Mouse (Mus musculus): Measurements from ENCODE around the gene a. TPM values are rescaled to one million over a fixed set of nuclear protein-coding genes. Genes with fewer than 3 reads are reported as not detected.

a gene
- total and polyA plus RNA-seq, 3 experiments = 7.8 to 23.8 (median 10.9) TPM

GRCm38 (mm10) chr2:154928298-154928697 lies 137.1 kb downstream of the a start:
- TF ChIP-seq MAFK (IDR thresholded peaks at IDR 0.05; ENCODE audit: insufficient replicate concordance, low read length) = no peak
- TF ChIP-seq EP300 (IDR thresholded peaks at IDR 0.05; ENCODE audit: low read length) = no peak
- no peak for TF ChIP-seq CHD1 (IDR thresholded peaks at IDR 0.05; ENCODE audit: low read depth, low read length)
- no peak for TF ChIP-seq USF2 (conservative IDR thresholded peaks at IDR 0.05; ENCODE audit: low read depth, low read length)
- no peak for TF ChIP-seq GABPA (IDR thresholded peaks at IDR 0.05; ENCODE audit: insufficient replicate concordance, low read depth, low read length)
- TF ChIP-seq KAT2A (IDR thresholded peaks at IDR 0.05; ENCODE audit: insufficient replicate concordance, low read length) = no peak
- TF ChIP-seq MYC (IDR thresholded peaks at IDR 0.05; ENCODE audit: low read depth, low read length) = no peak
- in situ Hi-C loops (cut with MboI; ENCODE audit: low pct_ligation_motif_present, low pct_unique_long_range_greater_than_20kb, low sequenced_read_pairs) = no loop called here
- DNase-seq (ENCODE audit: extremely low read depth) = no peak

GRCm38 (mm10) chr2:154933884-154934283 lies 142.7 kb downstream of the a start:
- Histone ChIP-seq H3K27ac (ENCODE audit: insufficient read depth, low read depth) (no peak overlapping the region), H3K79me2 (replicated peaks; ENCODE audit: control insufficient read depth, extremely low read depth, insufficient read depth, poor library complexity, severe bottlenecking) (no peaks in the 10 kb centered on the region), H3K27me3 (replicated peaks) (peaks cover 2% of the 10 kb centered on the region), H3K9ac (ENCODE audit: insufficient read depth, low read depth) (no peak overlapping the region), H3K9me3 (replicated peaks; ENCODE audit: low read length) (no peaks in the 10 kb centered on the region), H3K4me2 (ENCODE audit: insufficient read depth, low read depth, poor library complexity, severe bottlenecking) (no peak overlapping the region), H3K36me3 (replicated peaks in 1 of 2; ENCODE audit: control insufficient read depth in 1 of 2, insufficient read depth in 1 of 2, low read length in 1 of 2) (no peaks in the 10 kb centered on the region), H3K4me3 (replicated peaks in 1 of 3; ENCODE audit: low read depth in 2 of 3, low read length in 2 of 3, poor library complexity in 1 of 3) (no peak overlapping the region), H3K4me1 (ENCODE audit: control insufficient read depth in 1 of 2, insufficient read depth in 2 of 2) (peaks cover 16 to 22% of the 10 kb centered on the region in 2 experiments)
- DNase-seq (ENCODE audit: extremely low read depth) = no peak
- peak in 1 of 2 experiments; percentile 69; a peak in 2 of 4 replicates for TF ChIP-seq CTCF (conservative IDR thresholded peaks at IDR 0.05 in 1 of 2, IDR thresholded peaks at IDR 0.05 in 1 of 2; ENCODE audit: low read depth in 2 of 2, low read length in 2 of 2)
- peak; percentile 58 for TF ChIP-seq SMC3 (IDR thresholded peaks at IDR 0.05; ENCODE audit: low read depth, low read length)
- peak; percentile 11; the same call in 1 of the 2 replicates for TF ChIP-seq ZC3H11A (IDR thresholded peaks at IDR 0.05; ENCODE audit: low read depth, low read length)
- no peak for TF ChIP-seq ELF1 (IDR thresholded peaks at IDR 0.05; ENCODE audit: low read depth, low read length)
- no peak for TF ChIP-seq JUND (conservative IDR thresholded peaks at IDR 0.05; ENCODE audit: low read depth, low read length)
- peak; percentile 78 for TF ChIP-seq RAD21 (IDR thresholded peaks at IDR 0.05; ENCODE audit: low read depth, low read length)
- dilution Hi-C loops (cut with MboI; ENCODE audit: extremely low pct_ligation_motif_present, extremely low pct_unique_long_range_greater_than_20kb, low sequenced_read_pairs) (no loop called here), in situ Hi-C loops (cut with MboI; ENCODE audit: low pct_ligation_motif_present, low pct_unique_long_range_greater_than_20kb, low sequenced_read_pairs) (no loop called here)

More at GRCm38 (mm10) chr2:154928298-154928697, 137.1 kb downstream of the a start:
- H3K79me2 ChIP-seq (replicated peaks; ENCODE audit: control insufficient read depth, extremely low read depth, insufficient read depth, poor library complexity, severe bottlenecking) = no peaks in the 10 kb centered on the region
- no peak overlapping the region for H3K9ac ChIP-seq (ENCODE audit: insufficient read depth, low read depth)
- H3K27me3 ChIP-seq (replicated peaks) = peaks cover 2% of the 10 kb centered on the region
- H3K36me3 ChIP-seq (replicated peaks in 1 of 2; ENCODE audit: control insufficient read depth in 1 of 2, insufficient read depth in 1 of 2, low read length in 1 of 2) = no peaks in the 10 kb centered on the region
- no peak overlapping the region for H3K27ac ChIP-seq (ENCODE audit: insufficient read depth, low read depth)
- no peak overlapping the region for H3K4me2 ChIP-seq (ENCODE audit: insufficient read depth, low read depth, poor library complexity, severe bottlenecking)
- no peak overlapping the region for H3K4me3 ChIP-seq (replicated peaks in 1 of 3; ENCODE audit: low read depth in 2 of 3, low read length in 2 of 3, poor library complexity in 1 of 3)
- dilution Hi-C loops (cut with MboI; ENCODE audit: extremely low pct_ligation_motif_present, extremely low pct_unique_long_range_greater_than_20kb, low sequenced_read_pairs) = no loop called here
- peaks cover 0 to 2% of the 10 kb centered on the region in 2 experiments; a peak in 1 of 4 replicates for H3K4me1 ChIP-seq (ENCODE audit: control insufficient read depth in 1 of 2, insufficient read depth in 2 of 2)
- H3K9me3 ChIP-seq (replicated peaks; ENCODE audit: low read length) = no peaks in the 10 kb centered on the region

- no peak for DNase-seq (ENCODE audit: extremely low read depth)
- no peaks in the 10 kb centered on the region for H3K79me2 ChIP-seq (replicated peaks; ENCODE audit: control insufficient read depth, extremely low read depth, insufficient read depth, poor library complexity, severe bottlenecking)
- dilution Hi-C loops (cut with MboI; ENCODE audit: extremely low pct_ligation_motif_present, extremely low pct_unique_long_range_greater_than_20kb, low sequenced_read_pairs) = no loop called here
- no peaks in the 10 kb centered on the region for H3K9me3 ChIP-seq (replicated peaks; ENCODE audit: low read length)
- H3K4me3 ChIP-seq (replicated peaks in 1 of 3; ENCODE audit: low read depth in 2 of 3, low read length in 2 of 3, poor library complexity in 1 of 3) = no peak overlapping the region
- in situ Hi-C loops (cut with MboI; ENCODE audit: low pct_ligation_motif_present, low pct_unique_long_range_greater_than_20kb, low sequenced_read_pairs) = no loop called here
- H3K36me3 ChIP-seq (replicated peaks in 1 of 2; ENCODE audit: control insufficient read depth in 1 of 2, insufficient read depth in 1 of 2, low read length in 1 of 2) = no peaks in the 10 kb centered on the region
- H3K9ac ChIP-seq (ENCODE audit: insufficient read depth, low read depth) = no peak overlapping the region
- peaks cover 16 to 22% of the 10 kb centered on the region in 2 experiments for H3K4me1 ChIP-seq (ENCODE audit: control insufficient read depth in 1 of 2, insufficient read depth in 2 of 2)
- no peak overlapping the region for H3K4me2 ChIP-seq (ENCODE audit: insufficient read depth, low read depth, poor library complexity, severe bottlenecking)
- TF ChIP-seq USF2 (conservative IDR thresholded peaks at IDR 0.05; ENCODE audit: low read depth, low read length) (no peak), TCF12 (IDR thresholded peaks at IDR 0.05; ENCODE audit: low read depth, low read length) (no peak), E2F4 (IDR thresholded peaks at IDR 0.05; ENCODE audit: insufficient replicate concordance, low read depth, low read length) (no peak), IRF4 (IDR thresholded peaks at IDR 0.05; ENCODE audit: low read depth, low read length) (no peak), ZC3H11A (IDR thresholded peaks at IDR 0.05; ENCODE audit: low read depth, low read length) (no peak)
- H3K27ac ChIP-seq (ENCODE audit: insufficient read depth, low read depth) = no peak overlapping the region
- H3K27me3 ChIP-seq (replicated peaks) = no peaks in the 10 kb centered on the region
Measured at GRCm38 (mm10) chr2:154936106-154936505, 144.9 kb downstream of the a start.

Measured in CH12.LX (cell line).